Mouse (Mus musculus): ENCODE data around the gene Sh3bgrl2.

DNA sequence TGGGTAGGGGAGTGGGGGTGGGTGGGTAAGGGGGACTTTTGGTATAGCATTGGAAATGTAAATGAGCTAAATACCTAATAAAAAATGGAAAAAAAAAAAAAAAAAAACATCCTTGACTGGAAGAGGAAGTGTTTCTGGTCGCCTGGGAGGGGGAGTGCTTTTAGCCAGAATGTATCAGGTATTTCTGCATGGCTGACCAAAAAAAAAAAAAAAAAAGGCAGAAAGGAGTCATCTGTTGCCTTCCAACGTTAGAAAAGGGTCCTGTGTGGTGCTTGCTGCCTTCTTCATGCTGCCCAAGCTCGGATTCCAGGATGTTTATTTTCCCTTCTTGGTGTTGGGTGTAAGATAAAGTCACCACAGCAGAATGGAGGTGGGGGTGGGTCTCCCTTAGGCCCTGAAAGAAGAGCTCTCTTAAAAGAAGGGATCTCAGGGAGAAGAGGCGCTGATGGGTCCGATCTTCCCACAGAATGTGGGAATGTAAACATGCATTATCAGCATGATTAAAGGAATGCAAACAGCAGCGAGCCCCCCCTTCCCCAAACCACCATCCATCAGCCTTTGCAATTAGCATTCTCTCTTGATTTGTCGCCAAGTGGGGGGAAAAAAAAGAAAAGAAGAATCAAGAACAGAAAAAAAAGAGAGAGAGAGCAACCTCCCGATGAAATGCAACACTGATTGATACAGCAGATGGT is 109.0 kb downstream of the Sh3bgrl2 start:
- TF ChIP-seq CTCF (IDR thresholded peaks at IDR 0.05; ENCODE audit: low read depth) (no peak), EP300 (IDR thresholded peaks at IDR 0.05; ENCODE audit: low read depth) (no peak)
